Mouse (Mus musculus): ENCODE data around the gene Rad51b. TPM values are rescaled to one million over a fixed set of nuclear protein-coding genes. Genes with fewer than 3 reads are reported as not detected.
A peak's percentile ranks its signal among the peaks of the same experiment; 100 is the strongest.

The Rad51b gene
- polyA plus RNA-seq, 1 experiment from 2014 or later, result 7.8 TPM

- WGBS, result 47% methylated on average over 5 of the region's 5 CpGs
Observed at GRCm38 (mm10) chr12:79531809-79532798, 235.0 kb downstream of the Rad51b start.

GRCm38 (mm10) chr12:79534778-79535177 is 237.7 kb downstream of the Rad51b start:
- Histone ChIP-seq H3K9me3 (no peaks in the 10 kb centered on the region), H3K27me3 (replicated peaks) (no peaks in the 10 kb centered on the region), H3K4me1 (replicated peaks) (peaks cover 21% of the 10 kb centered on the region), H3K4me2 (replicated peaks) (no peak overlapping the region), H3K27ac (no peak overlapping the region), H3K4me3 (replicated peaks) (no peak overlapping the region), H3K36me3 (no peaks in the 10 kb centered on the region), H3K9ac (no peak overlapping the region)
- 43% methylated on average over 1 of the region's 1 CpGs for WGBS
- ATAC-seq, result no peak

More at GRCm38 (mm10) chr12:79531809-79532798, 235.0 kb downstream of the Rad51b start:
- H3K36me3 ChIP-seq, result no peaks in the 10 kb centered on the region
- no peak overlapping the region for H3K9ac ChIP-seq
- ATAC-seq, result peak; percentile 85
- H3K9me3 ChIP-seq, result no peaks in the 10 kb centered on the region
- no peak overlapping the region for H3K4me3 ChIP-seq (replicated peaks)
- 0 out of 2 replicates have a peak overlapping the region, but pooled peaks have one; percentile 24 for H3K4me2 ChIP-seq (replicated peaks)
- H3K27me3 ChIP-seq (replicated peaks), result no peaks in the 10 kb centered on the region
- H3K4me1 ChIP-seq (replicated peaks), result peaks cover 21% of the 10 kb centered on the region
- peak overlapping the region; percentile 58; the same call in 1 of the 2 replicates for H3K27ac ChIP-seq

GRCm38 (mm10) chr12:79535532-79536437 is 238.7 kb downstream of the Rad51b start:
- Histone ChIP-seq H3K36me3 (no peaks in the 10 kb centered on the region), H3K9ac (no peak overlapping the region), H3K4me1 (replicated peaks) (peaks cover 25% of the 10 kb centered on the region), H3K9me3 (no peaks in the 10 kb centered on the region), H3K27ac (no peak overlapping the region), H3K4me2 (replicated peaks) (no peak overlapping the region), H3K27me3 (replicated peaks) (no peaks in the 10 kb centered on the region), H3K4me3 (replicated peaks) (no peak overlapping the region)
- ATAC-seq, result peak; percentile 42
- 28% methylated on average over 9 of the region's 9 CpGs for WGBS

- Histone ChIP-seq H3K27ac (no peak overlapping the region), H3K4me2 (replicated peaks) (no peak overlapping the region), H3K4me1 (replicated peaks) (peaks cover 15% of the 10 kb centered on the region), H3K36me3 (no peaks in the 10 kb centered on the region), H3K27me3 (replicated peaks) (no peaks in the 10 kb centered on the region), H3K9ac (no peak overlapping the region), H3K4me3 (replicated peaks) (no peak overlapping the region), H3K9me3 (no peaks in the 10 kb centered on the region)
- no peak for ATAC-seq
- WGBS, result 46% methylated on average over 5 of the region's 5 CpGs
Observed at GRCm38 (mm10) chr12:79540176-79540575, 243.1 kb downstream of the Rad51b start.

GRCm38 (mm10) chr12:79541581-79541980 is 244.5 kb downstream of the Rad51b start:
- WGBS, result 70% methylated on average over 6 of the region's 6 CpGs

GRCm38 (mm10) chr12:79545063-79545462 is 248.0 kb downstream of the Rad51b start:
- Histone ChIP-seq H3K27ac (no peak overlapping the region), H3K9me3 (no peaks in the 10 kb centered on the region), H3K36me3 (no peaks in the 10 kb centered on the region), H3K9ac (no peak overlapping the region), H3K4me3 (replicated peaks) (no peak overlapping the region), H3K4me1 (replicated peaks) (peaks cover 16% of the 10 kb centered on the region), H3K4me2 (replicated peaks) (no peak overlapping the region), H3K27me3 (replicated peaks) (no peaks in the 10 kb centered on the region)
- no peak for ATAC-seq
- 35% methylated on average over 3 of the region's 3 CpGs for WGBS

More at GRCm38 (mm10) chr12:79541581-79541980, 244.5 kb downstream of the Rad51b start:
- H3K4me2 ChIP-seq (replicated peaks), result no peak overlapping the region; the same call in 1 of the 2 replicates
- H3K36me3 ChIP-seq, result no peaks in the 10 kb centered on the region
- no peak overlapping the region for H3K4me3 ChIP-seq (replicated peaks)
- peak overlapping the region; percentile 18; the same call in 1 of the 2 replicates for H3K27ac ChIP-seq
- no peaks in the 10 kb centered on the region for H3K27me3 ChIP-seq (replicated peaks)
- peaks cover 12% of the 10 kb centered on the region for H3K4me1 ChIP-seq (replicated peaks)
- H3K9me3 ChIP-seq, result no peaks in the 10 kb centered on the region
- ATAC-seq, result peak; percentile 92
- no peak overlapping the region for H3K9ac ChIP-seq

GRCm38 (mm10) chr12:79547556-79547955 is 250.5 kb downstream of the Rad51b start:
- Histone ChIP-seq H3K36me3 (no peaks in the 10 kb centered on the region), H3K27ac (no peak overlapping the region), H3K4me2 (replicated peaks) (no peak overlapping the region), H3K4me3 (replicated peaks) (no peak overlapping the region), H3K4me1 (replicated peaks) (peaks cover 12% of the 10 kb centered on the region; the same call in 1 of the 2 replicates), H3K9ac (no peak overlapping the region), H3K27me3 (replicated peaks) (no peaks in the 10 kb centered on the region), H3K9me3 (no peaks in the 10 kb centered on the region)
- 36% methylated on average over 6 of the region's 6 CpGs for WGBS
- ATAC-seq, result no peak

- no peak overlapping the region for H3K27ac ChIP-seq
- no peak overlapping the region for H3K4me3 ChIP-seq (replicated peaks)
- ATAC-seq, result no peak
- no peak overlapping the region for H3K4me2 ChIP-seq (replicated peaks)
- peaks cover 12% of the 10 kb centered on the region; the same call in 1 of the 2 replicates for H3K4me1 ChIP-seq (replicated peaks)
- WGBS, result 76% methylated on average over 8 of the region's 8 CpGs
- no peaks in the 10 kb centered on the region for H3K9me3 ChIP-seq
- no peaks in the 10 kb centered on the region for H3K36me3 ChIP-seq
- no peak overlapping the region for H3K9ac ChIP-seq
- no peaks in the 10 kb centered on the region for H3K27me3 ChIP-seq (replicated peaks)
Observed at GRCm38 (mm10) chr12:79548607-79549330, 251.7 kb downstream of the Rad51b start.

GRCm38 (mm10) chr12:79550049-79550682 is 253.1 kb downstream of the Rad51b start:
- H3K4me2 ChIP-seq (replicated peaks), result no peak overlapping the region
- no peak for ATAC-seq
- no peak overlapping the region for H3K27ac ChIP-seq
- no peaks in the 10 kb centered on the region for H3K27me3 ChIP-seq (replicated peaks)
- 97% methylated on average over 7 of the region's 7 CpGs for WGBS
- H3K4me1 ChIP-seq (replicated peaks), result peaks cover 9% of the 10 kb centered on the region; the same call in 1 of the 2 replicates
- no peak overlapping the region for H3K9ac ChIP-seq
- no peaks in the 10 kb centered on the region for H3K9me3 ChIP-seq
- no peaks in the 10 kb centered on the region for H3K36me3 ChIP-seq
- H3K4me3 ChIP-seq (replicated peaks), result no peak overlapping the region

- H3K4me1 ChIP-seq (replicated peaks), result peaks cover 9% of the 10 kb centered on the region; the same call in 1 of the 2 replicates
- ATAC-seq, result no peak
- no peaks in the 10 kb centered on the region for H3K36me3 ChIP-seq
- H3K9me3 ChIP-seq, result no peaks in the 10 kb centered on the region
- WGBS, result 76% methylated on average over 1 of the region's 1 CpGs
- no peak overlapping the region for H3K27ac ChIP-seq
- no peak overlapping the region for H3K4me2 ChIP-seq (replicated peaks)
- no peak overlapping the region for H3K9ac ChIP-seq
- no peak overlapping the region for H3K4me3 ChIP-seq (replicated peaks)
- H3K27me3 ChIP-seq (replicated peaks), result no peaks in the 10 kb centered on the region
Observed at GRCm38 (mm10) chr12:79551274-79551673, 254.2 kb downstream of the Rad51b start.

GRCm38 (mm10) chr12:79553056-79553455 is 256.0 kb downstream of the Rad51b start:
- no peaks in the 10 kb centered on the region for H3K36me3 ChIP-seq
- peaks cover 9% of the 10 kb centered on the region; the same call in 1 of the 2 replicates for H3K4me1 ChIP-seq (replicated peaks)
- H3K27me3 ChIP-seq (replicated peaks), result no peaks in the 10 kb centered on the region
- H3K27ac ChIP-seq, result no peak overlapping the region
- H3K9ac ChIP-seq, result no peak overlapping the region
- no peak overlapping the region for H3K4me2 ChIP-seq (replicated peaks)
- H3K4me3 ChIP-seq (replicated peaks), result no peak overlapping the region
- H3K9me3 ChIP-seq, result no peaks in the 10 kb centered on the region
- no peak for ATAC-seq

All from intestine, embryonic 15.5 days (tissue).